Mouse (Mus musculus) urinary bladder, adult 18-20 months (tissue): ENCODE results near the gene Ms4a4b.
"Not testable (repeated sequence)": the region's sequence is repeated elsewhere in the genome, so short reads cannot be mapped to it uniquely, and the experiment has no call there.

Source experiments
- DNase-seq, 2 experiments: peaks; one replicate each; pipeline ENCODE4 v3.0.0; 2022; ENCODE audit warnings: low spot score in 2 of 2, mixed read lengths in 2 of 2

Gene Ms4a4b

GRCm38 (mm10) chr19:11486599-11486998 is 43.2 kb downstream of the Ms4a4b start:
- no peak for DNase-seq

- DNase-seq: no peak
Observed at GRCm38 (mm10) chr19:11491406-11492189, 48.2 kb downstream of the Ms4a4b start.

GRCm38 (mm10) chr19:11492671-11493070 is 49.3 kb downstream of the Ms4a4b start:
- no peak for DNase-seq

- DNase-seq: no peak
Observed at GRCm38 (mm10) chr19:11494519-11494918, 51.2 kb downstream of the Ms4a4b start.

GRCm38 (mm10) chr19:11496361-11496760 is 53.0 kb downstream of the Ms4a4b start:
- no peak for DNase-seq

GRCm38 (mm10) chr19:11497300-11497699 is 53.9 kb downstream of the Ms4a4b start:
- DNase-seq: not testable (repeated sequence)

- no peak for DNase-seq
Observed at GRCm38 (mm10) chr19:11500796-11501195, 57.4 kb downstream of the Ms4a4b start.

GRCm38 (mm10) chr19:11501326-11501725 is 58.0 kb downstream of the Ms4a4b start:
- DNase-seq: no peak

- DNase-seq: no peak
Observed at GRCm38 (mm10) chr19:11504857-11505256, 61.5 kb downstream of the Ms4a4b start.

GRCm38 (mm10) chr19:11513458-11513857 is 70.1 kb downstream of the Ms4a4b start:
- DNase-seq: no peak

GRCm38 (mm10) chr19:11516246-11516645 is 72.9 kb downstream of the Ms4a4b start, which contains the start of gene Ms4a6b:
Ms4a6b (plus strand) TSS chr19:11516512.
- no peak for DNase-seq
